Mouse (Mus musculus) kidney, postnatal 0 days (tissue): ENCODE results near the gene Dnmt1. TPM values are rescaled to one million over a fixed set of nuclear protein-coding genes. Genes with fewer than 3 reads are reported as not detected.
"Not testable (repeated sequence)": the region's sequence is repeated elsewhere in the genome, so short reads cannot be mapped to it uniquely, and the experiment has no call there.

Experiments used
- ATAC-seq: fragments of 200-750 bp; cut with Nextera tagmentation; replicated peaks from 2 replicates; pipeline ENCODE4 v1.8.0; 2017; ENCODE audit warnings: low read depth, moderate number of reproducible peaks, moderate TSS enrichment, moderate library complexity; ENCODE audit not compliant: low FRiP score
- DNase-seq: peaks from one replicate; pipeline ENCODE4 v3.0.0-alpha.2; 2016; ENCODE audit warnings: low spot score
- H3K27ac ChIP-seq: fragments of 300-500 bp; sonication (generic); 2 replicates; pipeline ENCODE4 v1.5.1; 2014; ENCODE audit warnings: mild to moderate bottlenecking
- H3K27me3 ChIP-seq: fragments of 300-500 bp; sonication (generic); 2 replicates; pipeline ENCODE4 v1.6.1; 2014; ENCODE audit warnings: low read length, mixed read lengths; ENCODE audit not compliant: insufficient read depth
- H3K36me3 ChIP-seq: fragments of 300-500 bp; sonication (generic); 2 replicates; pipeline ENCODE4 v1.6.1; 2014; ENCODE audit warnings: low read length, mixed read lengths; ENCODE audit not compliant: insufficient read depth
- H3K4me1 ChIP-seq: fragments of 300-500 bp; sonication (generic); replicated peaks from 2 replicates; pipeline ENCODE4 v1.6.1; 2014; ENCODE audit warnings: antibody characterized with exemption, low read length, mixed read lengths; ENCODE audit not compliant: insufficient read depth
- H3K4me2 ChIP-seq: fragments of 300-500 bp; sonication (generic); 2 replicates; pipeline ENCODE4 v1.6.1; 2014; ENCODE audit warnings: mild to moderate bottlenecking, low read length, moderate library complexity, mixed read lengths
- H3K4me3 ChIP-seq: fragments of 300-500 bp; sonication (generic); replicated peaks from 2 replicates; pipeline ENCODE4 v1.5.1; 2014; ENCODE audit warnings: low read depth, low read length
- H3K9ac ChIP-seq: fragments of 300-500 bp; sonication (generic); 2 replicates; pipeline ENCODE4 v1.6.1; 2014; ENCODE audit warnings: low read depth, low read length
- H3K9me3 ChIP-seq: fragments of 300-500 bp; sonication (generic); replicated peaks from 2 replicates; pipeline ENCODE4 v1.6.1; 2016; ENCODE audit warnings: low read length, inconsistent platforms, mixed read lengths
- CTCF ChIP-seq: IDR thresholded peaks from 2 replicates; pipeline ENCODE4 v1.5.1; 2016; ENCODE audit warnings: antibody characterized with exemption, low read depth, mild to moderate bottlenecking, moderate library complexity
- WGBS: fragments of 180-500 bp; shearing (Covaris S2); extraction: QIAGEN DNeasy Blood & Tissue Kit; methylation state at CpG from one replicate; pipeline ENCODE4 v1.1.7; 2014; 5-methylcytosine and 5-hydroxymethylcytosine counted together
- polyA plus RNA-seq: library from polyadenylated mRNA; unstranded; fragments of >200 nt; fragmentation: Nextera tagmentation; extraction: Ambion mirVana; gene quantifications from 2 replicates; pipeline ENCODE4 v1.2.1, GENCODE M21; 2015

Gene Dnmt1
- polyA plus RNA-seq, 1 experiment from 2014 or later = 34.1 TPM

DNA sequence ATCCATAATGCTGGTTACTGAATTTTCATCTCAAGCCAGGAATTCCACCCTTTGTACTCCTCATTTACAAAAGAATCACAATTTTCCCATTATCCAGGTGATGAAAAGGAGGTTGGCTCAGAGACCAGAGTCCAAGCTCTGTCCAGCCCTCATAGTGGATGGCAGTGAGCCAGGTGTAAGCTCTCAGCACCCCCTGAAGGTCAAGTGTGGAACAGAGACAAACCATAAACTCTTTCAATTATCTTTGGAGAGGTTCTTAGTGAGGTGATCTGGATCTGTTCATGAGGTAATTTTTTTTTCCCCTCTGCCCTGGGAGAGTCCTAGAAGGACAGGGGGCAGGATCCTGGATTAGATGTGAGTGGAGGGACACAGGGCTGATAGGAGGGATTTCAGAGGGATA lies 41.1 kb upstream of the Dnmt1 start:
- 0 out of 2 replicates have a peak, but pooled peaks cover 2% of the 10 kb centered on the region for H3K36me3 ChIP-seq
- TF ChIP-seq CTCF = peak; percentile 69
- DNase-seq (peak; percentile 62), ATAC-seq (0 out of 2 replicates have a peak, but pooled peaks have one; percentile 23)
- no peak overlapping the region for H3K4me3 ChIP-seq
- H3K27me3 ChIP-seq = no peaks in the 10 kb centered on the region
- H3K9me3 ChIP-seq = no peaks in the 10 kb centered on the region
- H3K27ac ChIP-seq = 0 out of 2 replicates have a peak overlapping the region, but pooled peaks have one; percentile 36
- H3K4me1 ChIP-seq = no peaks in the 10 kb centered on the region; the same call in 1 of the 2 replicates
- no peak overlapping the region for H3K4me2 ChIP-seq
- no peak overlapping the region for H3K9ac ChIP-seq

DNA sequence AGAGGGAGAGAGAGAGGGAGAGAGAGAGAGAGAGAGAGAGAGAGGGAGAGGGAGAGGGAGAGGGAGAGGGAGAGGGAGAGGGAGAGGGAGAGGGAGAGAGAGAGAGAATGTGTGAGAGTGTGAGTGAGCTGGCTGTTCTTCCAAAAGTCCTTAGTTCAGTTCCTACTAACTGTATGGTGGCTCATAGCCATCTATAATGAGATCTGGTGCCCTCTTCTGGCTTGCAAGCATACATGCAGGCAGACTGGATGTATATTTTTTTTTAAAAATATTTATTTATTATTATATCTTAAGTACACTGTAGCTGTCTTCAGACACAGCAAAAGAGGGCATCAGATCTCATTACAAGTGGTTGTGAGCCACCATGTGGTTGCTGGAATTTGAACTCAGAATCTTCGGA lies 38.6 kb upstream of the Dnmt1 start:
- TF ChIP-seq CTCF = peak; percentile 76
- not testable (repeated sequence) for H3K4me3 ChIP-seq, H3K36me3 ChIP-seq, H3K9me3 ChIP-seq, H3K27ac ChIP-seq, H3K9ac ChIP-seq, H3K4me1 ChIP-seq, ATAC-seq, H3K27me3 ChIP-seq, H3K4me2 ChIP-seq
- 91% methylated on average over 1 of the region's 1 CpGs for WGBS
- peak; percentile 77 for DNase-seq

DNA sequence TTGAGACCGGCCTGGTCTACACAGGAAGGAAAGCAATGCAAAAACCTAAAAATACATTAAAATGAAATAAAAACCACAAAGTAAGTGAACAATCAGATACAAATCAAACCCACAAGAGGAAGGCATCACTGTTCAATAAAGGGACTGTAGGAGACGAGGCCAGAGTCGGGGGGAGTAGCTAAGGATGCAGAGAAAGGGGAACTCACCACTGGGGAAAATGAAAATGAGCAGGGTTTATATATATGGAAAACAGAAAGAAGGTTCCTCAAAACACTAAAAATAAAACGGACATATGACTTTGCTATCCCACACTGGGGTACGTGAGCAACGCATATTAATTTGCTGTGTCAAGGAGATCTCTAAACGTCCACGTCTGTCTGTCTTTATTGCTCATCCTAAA lies 37.4 kb upstream of the Dnmt1 start:
- WGBS = 88% methylated on average over 8 of the region's 8 CpGs
- no peak overlapping the region for H3K4me3 ChIP-seq
- H3K27ac ChIP-seq = no peak overlapping the region
- no peaks in the 10 kb centered on the region for H3K27me3 ChIP-seq
- ATAC-seq = no peak
- H3K9me3 ChIP-seq = no peaks in the 10 kb centered on the region
- DNase-seq = no peak
- H3K4me1 ChIP-seq = no peaks in the 10 kb centered on the region
- H3K4me2 ChIP-seq = no peak overlapping the region
- no peak overlapping the region for H3K9ac ChIP-seq
- TF ChIP-seq CTCF = no peak
- H3K36me3 ChIP-seq = no peaks in the 10 kb centered on the region

DNA sequence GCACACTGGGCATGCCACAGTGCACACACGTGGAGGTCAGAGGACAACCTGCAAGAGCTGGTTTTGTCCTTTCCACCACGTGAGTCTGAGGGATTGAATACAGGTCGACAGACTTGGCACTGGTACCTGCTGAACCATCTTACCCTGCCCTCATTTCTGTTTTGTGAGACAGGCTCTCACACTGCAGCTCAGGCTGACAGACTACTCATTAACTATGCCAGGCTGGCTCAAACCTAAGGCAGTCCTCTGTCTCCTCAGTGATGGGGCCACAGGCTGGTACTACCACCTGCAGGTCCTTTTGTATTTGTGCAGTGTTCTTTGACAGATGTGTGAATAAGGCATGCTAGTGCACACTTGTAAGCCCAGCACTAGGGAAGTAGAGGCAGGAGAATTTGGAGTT lies 35.4 kb upstream of the Dnmt1 start:
- TF ChIP-seq CTCF = peak; percentile 53
- H3K27ac ChIP-seq = no peak overlapping the region

DNA sequence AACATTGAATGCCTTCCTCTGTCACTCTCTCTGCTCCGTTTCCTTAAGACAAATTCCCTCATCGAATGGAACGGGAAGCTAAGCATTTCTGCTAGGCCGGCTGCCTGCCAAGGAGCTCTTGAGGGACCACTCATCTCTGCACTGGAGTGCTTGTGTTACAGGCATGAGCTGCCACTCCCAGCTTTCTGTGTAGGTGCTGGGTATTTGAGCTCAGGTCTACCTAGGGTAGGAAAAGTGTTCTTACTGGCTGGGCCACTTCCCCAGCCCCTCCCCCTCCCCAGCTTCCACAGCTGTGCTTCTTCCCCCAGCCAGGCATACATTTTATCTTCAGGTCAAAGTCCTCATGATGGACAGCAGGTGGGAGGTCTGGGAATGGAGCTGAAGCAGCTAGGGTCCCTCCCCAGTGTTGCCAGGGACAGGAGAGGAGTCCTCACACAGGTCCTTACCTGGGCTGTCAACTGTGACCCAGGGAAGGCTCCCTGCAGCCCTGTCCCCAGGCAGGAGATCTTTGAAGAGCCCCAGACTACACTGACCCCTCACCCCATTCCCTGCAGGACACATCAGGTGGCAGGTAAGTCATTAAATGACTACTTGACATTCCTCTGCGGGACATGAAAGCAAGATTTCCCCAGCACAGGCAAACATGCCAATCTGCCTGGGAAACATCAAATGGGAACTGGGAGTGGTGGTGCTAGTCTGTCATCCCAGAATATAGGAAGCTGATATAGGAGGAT lies 33.6 kb upstream of the Dnmt1 start:
- Histone ChIP-seq H3K9me3 (no peaks in the 10 kb centered on the region), H3K4me1 (0 out of 2 replicates have a peak, but pooled peaks cover 3% of the 10 kb centered on the region), H3K27me3 (no peaks in the 10 kb centered on the region), H3K4me2 (no peak overlapping the region), H3K36me3 (no peaks in the 10 kb centered on the region), H3K27ac (peak overlapping the region; percentile 43), H3K4me3 (no peak overlapping the region), H3K9ac (no peak overlapping the region)
- ATAC-seq (peak; percentile 66), DNase-seq (no peak)
- no peak for TF ChIP-seq CTCF
- whole genome bisulfite sequencing = 55% methylated on average over 5 of the region's 5 CpGs

More for the DNA sequence above, 35.4 kb upstream of the Dnmt1 start:
- 0 out of 2 replicates have a peak, but pooled peaks cover 3% of the 10 kb centered on the region for H3K4me1 ChIP-seq
- no peaks in the 10 kb centered on the region for H3K9me3 ChIP-seq
- ATAC-seq (peak; percentile 81), DNase-seq (no peak)
- H3K4me3 ChIP-seq = no peak overlapping the region
- no peaks in the 10 kb centered on the region for H3K27me3 ChIP-seq
- H3K4me2 ChIP-seq = no peak overlapping the region
- WGBS = 51% methylated on average over 3 of the region's 3 CpGs
- no peaks in the 10 kb centered on the region for H3K36me3 ChIP-seq
- no peak overlapping the region for H3K9ac ChIP-seq

DNA sequence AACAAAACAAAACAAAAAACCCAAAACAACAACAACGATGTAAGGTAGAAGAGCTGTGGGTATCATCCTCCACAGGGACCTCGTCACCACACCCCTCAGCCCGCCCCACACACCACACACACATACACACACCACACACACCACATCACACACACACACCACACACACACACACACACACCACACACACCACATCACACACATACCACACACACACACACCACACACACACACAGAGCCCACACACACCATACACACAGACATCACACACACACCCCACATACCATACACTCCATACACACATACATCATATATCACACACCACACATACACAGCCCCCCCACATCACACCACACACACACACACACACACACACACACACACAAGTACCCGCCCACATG lies 31.9 kb upstream of the Dnmt1 start:
- DNase-seq = no peak
- Histone ChIP-seq H3K27me3 (no peaks in the 10 kb centered on the region), H3K4me3 (no peak overlapping the region), H3K4me2 (no peak overlapping the region), H3K9ac (no peak overlapping the region), H3K9me3 (no peaks in the 10 kb centered on the region), H3K36me3 (no peaks in the 10 kb centered on the region), H3K27ac (no peak overlapping the region), H3K4me1 (0 out of 2 replicates have a peak, but pooled peaks cover 3% of the 10 kb centered on the region)
- WGBS = 91% methylated on average over 4 of the region's 4 CpGs
- no peak for TF ChIP-seq CTCF
- no peak for ATAC-seq
